Mouse (Mus musculus): ENCODE measurements around the gene Tmem129.

- TF ChIP-seq CTCF (IDR thresholded peaks at IDR 0.05; ENCODE audit: borderline replicate concordance, insufficient read depth, low read depth, low read length), result no peak
- no peak for TF ChIP-seq POLR2A (IDR thresholded peaks at IDR 0.05; ENCODE audit: borderline replicate concordance, insufficient read depth, low read length)
These were observed 23.6 kb upstream of the Tmem129 start for GRCm38 (mm10) chr5:33681611-33682388.
